ENCODE assay signal across 13 mouse cellular contexts in the genomic region with DNA sequence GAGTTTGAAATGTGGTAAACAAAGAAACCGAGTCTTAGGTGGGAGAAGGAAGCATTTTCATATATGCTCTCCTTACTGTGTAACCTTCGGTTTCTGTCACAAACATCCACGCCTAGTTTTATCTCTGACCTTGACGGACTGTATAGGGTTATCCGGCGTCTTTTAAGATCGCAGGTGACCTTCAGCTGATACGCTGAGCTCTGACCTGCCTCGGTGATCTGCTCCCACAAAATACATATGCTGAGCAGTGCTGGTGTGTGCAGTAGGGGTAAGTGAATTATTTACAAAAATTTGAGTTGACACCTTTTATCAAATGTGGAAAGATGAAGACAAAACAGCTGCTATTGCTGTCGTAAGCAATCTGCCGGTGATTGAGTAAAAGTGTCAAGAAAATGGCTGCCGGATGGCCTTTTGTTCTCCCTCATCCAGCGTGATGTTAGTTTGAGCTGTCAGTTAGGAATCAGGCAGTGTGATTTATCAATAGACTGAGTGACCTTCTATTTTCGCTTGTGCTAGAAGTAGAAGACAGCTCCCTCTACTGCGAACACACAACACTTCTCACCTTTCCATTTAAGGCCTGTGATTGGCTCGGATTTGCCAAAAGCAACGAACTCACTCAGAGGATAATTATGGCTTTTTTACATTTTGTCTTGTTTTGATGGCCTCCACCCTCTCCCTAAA. TPM values are rescaled to one million over a fixed set of nuclear protein-coding genes. Genes with fewer than 3 reads are reported as not detected.
DNase-seq lines count a peak whose midpoint lies in the region; ATAC-seq and TF ChIP-seq lines count a peak whose summit lies in the region.
"Had no signal": no experiment of that assay in that cellular context is flagged by ENCODE, and none has a peak within 500 bp of the region (broad histone marks: within the 10 kb centered on the region; RNA-seq: fewer than 3 reads in every experiment).

No protein-coding gene starts in this region.

- peak; percentile 69 for TF ChIP-seq CTCF in midbrain, postnatal 0 days (IDR thresholded peaks at IDR 0.05)

- H3K36me3 ChIP-seq in kidney, embryonic 15.5 days, result no peaks in the 10 kb centered on the region
- no peaks in the 10 kb centered on the region for H3K36me3 ChIP-seq in hindbrain, embryonic 12.5 days
- H3K36me3 ChIP-seq in midbrain, postnatal 0 days (ENCODE audit: insufficient read depth, low read length), result no peaks in the 10 kb centered on the region
- H3K36me3 ChIP-seq: embryonic facial prominence, embryonic 13.5 days had no signal

- H3K9ac ChIP-seq in kidney, embryonic 15.5 days, result no peak overlapping the region
- H3K9ac ChIP-seq in hindbrain, embryonic 12.5 days, result no peak overlapping the region
- H3K9ac ChIP-seq in midbrain, postnatal 0 days (replicated peaks; ENCODE audit: low read length, poor library complexity, severe bottlenecking), result no peak overlapping the region
- H3K9ac ChIP-seq: embryonic facial prominence, embryonic 13.5 days had no signal

- no peaks in the 10 kb centered on the region for H3K27me3 ChIP-seq in kidney, embryonic 15.5 days
- H3K27me3 ChIP-seq in hindbrain, embryonic 12.5 days, result no peaks in the 10 kb centered on the region
- H3K27me3 ChIP-seq in midbrain, postnatal 0 days (ENCODE audit: insufficient read depth, low read length), result no peaks in the 10 kb centered on the region
- H3K27me3 ChIP-seq: embryonic facial prominence, embryonic 13.5 days had no signal

- 0 out of 2 replicates have a peak overlapping the region, but pooled peaks have one; percentile 2 for H3K4me2 ChIP-seq in kidney, embryonic 15.5 days
- no peak overlapping the region for H3K4me2 ChIP-seq in hindbrain, embryonic 12.5 days (replicated peaks)
- H3K4me2 ChIP-seq in midbrain, postnatal 0 days (ENCODE audit: low read depth, low read length, poor library complexity, severe bottlenecking), result no peak overlapping the region
- H3K4me2 ChIP-seq: embryonic facial prominence, embryonic 13.5 days had no signal

- peak; percentile 52; the same call in 1 of the 2 replicates for ATAC-seq in kidney, embryonic 15.5 days (replicated peaks; ENCODE audit: low FRiP score)
- peak; percentile 56; the same call in 1 of the 2 replicates for ATAC-seq in hindbrain, embryonic 12.5 days (ENCODE audit: low FRiP score)
- ATAC-seq in midbrain, postnatal 0 days (ENCODE audit: low FRiP score), result no peak

- H3K27ac ChIP-seq in kidney, embryonic 15.5 days, result no peak overlapping the region
- 0 out of 2 replicates have a peak overlapping the region, but pooled peaks have one; percentile 23 for H3K27ac ChIP-seq in hindbrain, embryonic 12.5 days
- no peak overlapping the region for H3K27ac ChIP-seq in midbrain, postnatal 0 days (ENCODE audit: low read depth, low read length)
- H3K27ac ChIP-seq: embryonic facial prominence, embryonic 13.5 days had no signal

- no peak for DNase-seq in kidney, adult 11 months
- peak; percentile 4 for DNase-seq in brain, adult 2 months (ENCODE audit: low read depth, low spot score)
- peak; percentile 68 for DNase-seq in midbrain, postnatal 0 days (ENCODE audit: low spot score)
- DNase-seq in right cerebral cortex, postnatal 25 days, result no peak
- DNase-seq in frontal cortex, postnatal 25 days (ENCODE audit: low spot score in 2 of 2), result no peak
- no peak for DNase-seq in ovary, postnatal 10 days (ENCODE audit: low spot score)
- DNase-seq: gastrocnemius, postnatal 10 days; kidney, adult 2 months; left cerebral cortex, postnatal 4 days; lung, postnatal 14 days had no signal

- H3K9me3 ChIP-seq in kidney, embryonic 15.5 days (replicated peaks), result no peaks in the 10 kb centered on the region
- H3K9me3 ChIP-seq in hindbrain, embryonic 12.5 days (replicated peaks), result no peaks in the 10 kb centered on the region
- H3K9me3 ChIP-seq in midbrain, postnatal 0 days (ENCODE audit: low read length), result no peaks in the 10 kb centered on the region
- H3K9me3 ChIP-seq: embryonic facial prominence, embryonic 13.5 days had no signal

- H3K4me1 ChIP-seq in kidney, embryonic 15.5 days, result no peaks in the 10 kb centered on the region; the same call in 1 of the 2 replicates
- no peaks in the 10 kb centered on the region for H3K4me1 ChIP-seq in hindbrain, embryonic 12.5 days
- no peaks in the 10 kb centered on the region for H3K4me1 ChIP-seq in midbrain, postnatal 0 days (ENCODE audit: insufficient read depth, low read length)
- H3K4me1 ChIP-seq: embryonic facial prominence, embryonic 13.5 days had no signal

- WGBS in kidney, embryonic 15.5 days, result 58% methylated on average over 17 of the region's 17 CpGs
- 69% methylated on average over 17 of the region's 17 CpGs for WGBS in hindbrain, embryonic 12.5 days
- 71% methylated on average over 17 of the region's 17 CpGs for WGBS in midbrain, postnatal 0 days

- H3K4me3 ChIP-seq in kidney, embryonic 15.5 days (replicated peaks), result no peak overlapping the region
- no peak overlapping the region for H3K4me3 ChIP-seq in hindbrain, embryonic 12.5 days
- no peak overlapping the region for H3K4me3 ChIP-seq in midbrain, postnatal 0 days (ENCODE audit: low read depth, low read length)
- H3K4me3 ChIP-seq: embryonic facial prominence, embryonic 13.5 days had no signal

RNA-seq across cellular contexts. Expression of gene Rpl36a-ps1, which starts 35.0 kb away (rescaled TPM):
- 2.0 and 2.7 TPM in 2 replicates for polyA plus RNA-seq in kidney, embryonic 15.5 days (2015; fragmentation: Nextera tagmentation; extraction: Ambion mirVana)
- polyA plus RNA-seq in hindbrain, embryonic 12.5 days (2016; fragmentation: Nextera tagmentation; extraction: Ambion mirVana), result 1.6 TPM in 1 of 2 replicates, not detected in the other
- not detected in 2 replicates for total RNA-seq in midbrain, postnatal 0 days (2014; rRNA removed)
- polyA plus RNA-seq in midbrain, postnatal 0 days (2015; fragmentation: Nextera tagmentation; extraction: Ambion mirVana), result 0.90 TPM in 1 of 2 replicates, not detected in the other
- polyA plus RNA-seq: kidney, adult 2 months had no signal

Comparison
In these comparisons a context has a peak if more than half of its experiments do, and no peak if none do; other contexts are left out.
1. DNase-seq: peak in brain, adult 2 months (single experiment) and midbrain, postnatal 0 days (single experiment); none in kidney, adult 11 months (single experiment), right cerebral cortex, postnatal 25 days (single experiment), frontal cortex, postnatal 25 days (0 of 2) and ovary, postnatal 10 days (single experiment).